Mouse (Mus musculus): ENCODE results near the gene Wdr27. TPM values are rescaled to one million over a fixed set of nuclear protein-coding genes. Genes with fewer than 3 reads are reported as not detected.
A peak's percentile ranks its signal among the peaks of the same experiment; 100 is the strongest.
"Not testable (repeated sequence)": the region's sequence is repeated elsewhere in the genome, so short reads cannot be mapped to it uniquely, and the experiment has no call there.

Wdr27 gene
- polyA plus RNA-seq, 1 experiment from 2014 or later = 6.2 TPM

DNA sequence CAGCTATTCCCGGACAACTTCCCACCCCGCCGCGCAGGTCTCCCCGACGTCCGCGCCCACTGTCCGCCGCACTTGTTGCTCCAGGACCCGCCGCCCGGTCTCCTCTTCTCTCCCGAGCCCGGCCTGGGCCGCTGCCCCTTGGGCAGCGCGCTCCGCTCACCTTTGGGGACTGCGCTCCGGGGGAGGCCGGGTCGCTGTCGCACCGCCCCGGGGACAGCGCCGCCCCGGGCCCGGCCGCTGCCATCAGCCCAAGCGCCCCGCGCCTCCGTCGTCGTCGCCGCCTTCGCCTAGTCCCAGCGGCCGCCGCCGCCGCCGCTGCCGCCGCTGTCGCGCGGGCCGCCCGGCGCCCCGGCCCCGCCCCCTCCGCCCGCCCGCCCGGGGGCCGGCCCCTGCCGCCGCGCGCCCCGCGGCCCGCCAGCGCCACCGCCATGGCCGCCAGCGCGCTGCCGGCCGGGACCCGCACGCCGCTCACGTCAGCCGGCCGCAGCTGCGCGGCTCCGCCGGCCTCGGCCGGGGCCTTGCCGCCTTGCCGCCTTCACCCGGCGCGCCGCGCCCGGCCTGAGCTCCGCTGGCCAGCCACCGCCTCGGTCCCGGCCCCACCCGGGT, 18.1 kb upstream of the Wdr27 start, which contains the start of gene Phf10:
Phf10 (minus strand) TSS at position 323 of the 606 bp plus-strand sequence.
- WGBS = under 1% methylated on average over 36 of the region's 100 CpGs
- ATAC-seq (ENCODE audit: insufficient number of reproducible peaks, insufficient read depth, low FRiP score, low read depth) = peak; percentile 64
- not testable (repeated sequence) for H3K27me3 ChIP-seq (ENCODE audit: control insufficient read depth, insufficient read depth, low read length); H3K27ac ChIP-seq (ENCODE audit: low read length); H3K4me1 ChIP-seq (ENCODE audit: control insufficient read depth, insufficient read depth, low read length); H3K9me3 ChIP-seq (ENCODE audit: control insufficient read depth, low read depth, low read length); H3K36me3 ChIP-seq (ENCODE audit: control insufficient read depth, insufficient read depth, low read length)
- Histone ChIP-seq H3K4me3 (ENCODE audit: low read depth, low read length) (peak within 1 kb of the TSS; percentile 57), H3K4me2 (replicated peaks; ENCODE audit: low read depth, low read length) (peak within 1 kb of the TSS; percentile 86), H3K9ac (replicated peaks; ENCODE audit: low read depth, low read length) (peak within 1 kb of the TSS; percentile 57)

DNA sequence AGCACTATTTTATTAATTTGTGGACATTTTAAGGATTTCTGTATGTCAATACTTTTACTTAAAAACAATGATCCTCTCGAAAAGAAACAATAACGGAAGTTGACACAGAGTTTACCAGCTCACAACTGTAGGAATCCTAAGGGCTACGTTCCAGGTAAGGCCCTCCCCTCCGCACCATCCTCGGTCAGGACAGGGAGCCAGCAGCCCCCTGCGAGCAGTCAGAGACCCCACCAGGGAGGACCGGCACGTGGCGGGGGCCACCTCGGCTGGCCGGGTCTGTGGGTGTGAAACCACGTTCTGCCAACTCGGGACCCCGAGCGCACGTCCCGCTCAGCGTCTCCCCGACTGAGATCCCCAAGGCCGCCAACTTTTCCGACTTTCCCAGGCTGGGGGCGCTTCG, 17.6 kb upstream of the Wdr27 start:
- peaks cover 6% of the 10 kb centered on the region; the same call in 1 of the 2 replicates for H3K4me1 ChIP-seq (ENCODE audit: control insufficient read depth, insufficient read depth, low read length)
- ATAC-seq (ENCODE audit: insufficient number of reproducible peaks, insufficient read depth, low FRiP score, low read depth) = peak; percentile 11; the same call in 1 of the 2 replicates
- peak overlapping the region; percentile 57 for H3K9ac ChIP-seq (replicated peaks; ENCODE audit: low read depth, low read length)
- H3K4me3 ChIP-seq (ENCODE audit: low read depth, low read length) = peak overlapping the region; percentile 57
- 0% methylated on average over 18 of the region's 23 CpGs for WGBS
- H3K4me2 ChIP-seq (replicated peaks; ENCODE audit: low read depth, low read length) = peak overlapping the region; percentile 86
- no peaks in the 10 kb centered on the region for H3K9me3 ChIP-seq (ENCODE audit: control insufficient read depth, low read depth, low read length)
- peaks cover 7% of the 10 kb centered on the region; the same call in 1 of the 2 replicates for H3K36me3 ChIP-seq (ENCODE audit: control insufficient read depth, insufficient read depth, low read length)
- no peak overlapping the region for H3K27ac ChIP-seq (ENCODE audit: low read length)
- no peaks in the 10 kb centered on the region for H3K27me3 ChIP-seq (ENCODE audit: control insufficient read depth, insufficient read depth, low read length)

DNA sequence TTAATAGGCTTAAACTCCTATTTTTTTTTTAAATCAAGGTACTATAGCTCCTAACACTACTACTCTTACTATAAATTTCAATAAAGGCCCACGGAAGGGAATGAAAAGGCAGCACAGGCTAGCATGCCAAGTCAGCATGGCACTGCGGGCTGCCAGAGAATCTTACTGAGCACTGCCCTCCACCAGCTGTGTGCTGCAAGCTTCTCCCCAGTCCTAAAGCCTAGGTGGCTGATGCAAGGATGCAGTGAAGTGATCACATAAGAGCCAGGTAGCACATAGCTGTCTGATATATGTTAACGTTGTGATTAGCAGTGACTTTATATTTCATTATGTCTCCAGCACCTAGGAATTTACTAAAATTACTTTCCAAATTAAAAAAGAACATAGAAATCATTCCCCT, 17.0 kb upstream of the Wdr27 start:
- Histone ChIP-seq H3K4me3 (ENCODE audit: low read depth, low read length) (peak overlapping the region; percentile 57), H3K36me3 (ENCODE audit: control insufficient read depth, insufficient read depth, low read length) (peaks cover 7% of the 10 kb centered on the region; the same call in 1 of the 2 replicates), H3K9me3 (ENCODE audit: control insufficient read depth, low read depth, low read length) (no peaks in the 10 kb centered on the region), H3K4me2 (replicated peaks; ENCODE audit: low read depth, low read length) (peak overlapping the region; percentile 86), H3K9ac (replicated peaks; ENCODE audit: low read depth, low read length) (no peak overlapping the region; the same call in 1 of the 2 replicates), H3K27me3 (ENCODE audit: control insufficient read depth, insufficient read depth, low read length) (no peaks in the 10 kb centered on the region), H3K4me1 (ENCODE audit: control insufficient read depth, insufficient read depth, low read length) (peaks cover 6% of the 10 kb centered on the region; the same call in 1 of the 2 replicates), H3K27ac (ENCODE audit: low read length) (no peak overlapping the region)
- 24% methylated on average over 3 of the region's 3 CpGs for WGBS
- ATAC-seq (ENCODE audit: insufficient number of reproducible peaks, insufficient read depth, low FRiP score, low read depth) = no peak

DNA sequence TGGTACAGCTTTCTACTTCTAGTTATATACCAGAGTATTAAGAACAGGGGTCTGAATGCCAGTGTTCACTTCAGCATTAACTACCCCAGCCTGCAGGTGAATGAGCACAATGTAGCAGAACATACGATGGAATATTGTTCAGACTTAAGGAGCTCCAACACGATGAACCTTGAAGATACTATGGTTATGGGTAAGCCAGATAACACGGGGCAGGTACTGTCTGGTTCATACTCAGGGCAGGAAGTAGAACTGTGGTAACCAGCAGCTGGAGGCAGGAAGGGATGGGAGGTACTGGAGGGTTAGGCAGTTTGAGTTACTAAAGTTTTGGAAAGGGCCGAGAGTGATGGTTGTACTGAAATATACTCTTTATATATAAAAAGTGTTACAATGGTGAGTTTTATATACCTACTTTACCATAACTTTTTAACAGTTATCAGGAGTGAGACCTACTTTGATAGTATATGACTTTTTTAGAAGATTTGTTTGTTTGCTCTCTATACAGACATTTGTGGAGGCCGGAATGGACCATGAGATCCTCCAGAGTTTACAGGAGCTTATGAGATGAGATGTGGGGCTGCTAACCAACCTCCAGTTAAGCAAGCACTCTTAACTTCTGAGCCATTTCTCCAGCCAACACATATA, 15.8 kb upstream of the Wdr27 start:
- no peak overlapping the region for H3K9ac ChIP-seq (replicated peaks; ENCODE audit: low read depth, low read length)
- H3K4me2 ChIP-seq (replicated peaks; ENCODE audit: low read depth, low read length) = no peak overlapping the region
- no peak overlapping the region for H3K27ac ChIP-seq (ENCODE audit: low read length)
- H3K36me3 ChIP-seq (ENCODE audit: control insufficient read depth, insufficient read depth, low read length) = peaks cover 18% of the 10 kb centered on the region
- H3K27me3 ChIP-seq (ENCODE audit: control insufficient read depth, insufficient read depth, low read length) = no peaks in the 10 kb centered on the region
- H3K9me3 ChIP-seq (ENCODE audit: control insufficient read depth, low read depth, low read length) = no peaks in the 10 kb centered on the region
- ATAC-seq (ENCODE audit: insufficient number of reproducible peaks, insufficient read depth, low FRiP score, low read depth) = no peak
- 92% methylated on average over 5 of the region's 5 CpGs for WGBS
- no peak overlapping the region for H3K4me3 ChIP-seq (ENCODE audit: low read depth, low read length)
- peaks cover 6% of the 10 kb centered on the region; the same call in 1 of the 2 replicates for H3K4me1 ChIP-seq (ENCODE audit: control insufficient read depth, insufficient read depth, low read length)

DNA sequence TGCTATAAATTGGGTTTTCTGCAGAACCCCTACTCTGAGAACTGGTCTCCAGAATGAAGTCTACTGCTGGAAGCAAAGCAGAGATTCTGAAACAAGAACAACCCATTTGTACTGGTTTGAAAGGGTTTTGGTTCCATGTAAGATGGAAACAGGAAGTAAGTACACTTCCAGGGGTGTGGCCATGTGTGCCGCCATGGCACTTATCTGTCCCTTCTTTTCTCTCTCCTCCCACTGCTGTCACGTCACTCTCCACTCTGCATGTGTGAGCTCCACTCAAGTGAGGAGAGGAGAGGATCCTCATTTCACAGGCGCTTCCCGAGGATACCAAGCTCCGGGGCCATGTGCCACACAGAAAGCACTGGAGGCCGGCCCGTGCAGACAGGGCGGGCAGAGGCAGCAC, 10.5 kb upstream of the Wdr27 start:
- Histone ChIP-seq H3K9me3 (ENCODE audit: control insufficient read depth, low read depth, low read length) (no peaks in the 10 kb centered on the region), H3K27ac (ENCODE audit: low read length) (no peak overlapping the region), H3K4me2 (replicated peaks; ENCODE audit: low read depth, low read length) (no peak overlapping the region), H3K27me3 (ENCODE audit: control insufficient read depth, insufficient read depth, low read length) (no peaks in the 10 kb centered on the region), H3K4me3 (ENCODE audit: low read depth, low read length) (no peak overlapping the region), H3K9ac (replicated peaks; ENCODE audit: low read depth, low read length) (no peak overlapping the region), H3K4me1 (ENCODE audit: control insufficient read depth, insufficient read depth, low read length) (no peaks in the 10 kb centered on the region), H3K36me3 (ENCODE audit: control insufficient read depth, insufficient read depth, low read length) (peaks cover 52% of the 10 kb centered on the region)
- 89% methylated on average over 8 of the region's 8 CpGs for WGBS
- no peak for ATAC-seq (ENCODE audit: insufficient number of reproducible peaks, insufficient read depth, low FRiP score, low read depth)

DNA sequence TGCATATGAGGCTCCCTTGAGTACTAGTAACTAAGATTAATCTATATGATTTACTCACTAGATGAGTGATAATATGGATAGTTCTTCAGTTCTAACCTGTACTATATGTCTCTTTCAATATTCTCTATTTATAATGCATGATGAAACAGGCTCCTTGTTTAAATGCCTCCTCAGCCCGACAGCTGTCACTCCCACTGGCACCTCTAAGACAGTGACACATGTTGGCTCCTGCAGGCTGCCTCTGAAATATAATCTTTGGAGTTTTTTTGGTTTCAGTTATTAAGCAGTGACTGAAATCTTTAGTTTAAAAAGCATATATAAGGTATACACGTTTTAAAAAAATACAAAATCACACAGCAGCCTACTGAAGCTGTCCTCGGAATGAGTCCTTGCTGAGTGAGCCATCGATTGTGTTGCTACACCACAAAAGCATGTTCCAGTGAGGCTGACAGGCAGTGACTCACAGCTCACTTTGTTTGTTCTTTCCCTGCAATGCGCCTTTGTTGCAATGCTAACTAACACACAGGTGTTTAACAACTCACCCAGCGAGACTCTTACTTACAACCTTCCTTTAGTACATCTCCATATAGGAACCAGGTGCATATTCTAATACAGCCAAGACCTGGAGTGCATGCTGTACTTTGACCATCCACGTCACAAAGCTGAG, 6.3 kb upstream of the Wdr27 start:
- Histone ChIP-seq H3K4me1 (ENCODE audit: control insufficient read depth, insufficient read depth, low read length) (peaks cover 9% of the 10 kb centered on the region), H3K9me3 (ENCODE audit: control insufficient read depth, low read depth, low read length) (no peaks in the 10 kb centered on the region), H3K36me3 (ENCODE audit: control insufficient read depth, insufficient read depth, low read length) (peaks cover 63% of the 10 kb centered on the region), H3K27me3 (ENCODE audit: control insufficient read depth, insufficient read depth, low read length) (no peaks in the 10 kb centered on the region), H3K4me2 (replicated peaks; ENCODE audit: low read depth, low read length) (no peak overlapping the region), H3K9ac (replicated peaks; ENCODE audit: low read depth, low read length) (no peak overlapping the region), H3K4me3 (ENCODE audit: low read depth, low read length) (no peak overlapping the region), H3K27ac (ENCODE audit: low read length) (no peak overlapping the region)
- no peak for ATAC-seq (ENCODE audit: insufficient number of reproducible peaks, insufficient read depth, low FRiP score, low read depth)
- WGBS = 82% methylated on average over 7 of the region's 7 CpGs

DNA sequence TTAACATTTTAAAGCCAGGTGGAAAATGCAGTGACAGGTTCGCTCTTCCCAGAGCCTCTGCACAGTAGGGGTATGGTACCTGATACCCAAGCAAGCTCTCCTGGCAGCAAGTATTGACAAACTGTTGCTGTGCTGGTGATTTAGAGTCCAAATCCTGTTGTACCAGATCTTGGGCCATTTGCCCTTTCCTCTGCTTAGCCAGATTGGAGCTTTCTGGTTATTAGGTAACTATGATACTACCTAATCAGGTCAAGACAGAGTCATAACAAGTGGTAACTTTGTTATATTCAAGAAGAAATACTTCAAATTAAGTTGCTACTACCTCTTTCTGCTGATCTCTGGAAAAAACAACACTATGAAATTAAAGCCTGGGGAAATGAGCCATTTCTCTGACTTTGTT, 1.6 kb upstream of the Wdr27 start:
- H3K9ac ChIP-seq (replicated peaks; ENCODE audit: low read depth, low read length) = no peak overlapping the region
- H3K4me3 ChIP-seq (ENCODE audit: low read depth, low read length) = no peak overlapping the region; the same call in 1 of the 2 replicates
- H3K4me2 ChIP-seq (replicated peaks; ENCODE audit: low read depth, low read length) = peak overlapping the region; percentile 94; the same call in 1 of the 2 replicates
- no peaks in the 10 kb centered on the region for H3K9me3 ChIP-seq (ENCODE audit: control insufficient read depth, low read depth, low read length)
- WGBS = 84% methylated on average over 1 of the region's 1 CpGs
- H3K27ac ChIP-seq (ENCODE audit: low read length) = no peak overlapping the region
- H3K36me3 ChIP-seq (ENCODE audit: control insufficient read depth, insufficient read depth, low read length) = peaks cover 29% of the 10 kb centered on the region
- peaks cover 16% of the 10 kb centered on the region for H3K4me1 ChIP-seq (ENCODE audit: control insufficient read depth, insufficient read depth, low read length)
- no peak for ATAC-seq (ENCODE audit: insufficient number of reproducible peaks, insufficient read depth, low FRiP score, low read depth)
- H3K27me3 ChIP-seq (ENCODE audit: control insufficient read depth, insufficient read depth, low read length) = no peaks in the 10 kb centered on the region

DNA sequence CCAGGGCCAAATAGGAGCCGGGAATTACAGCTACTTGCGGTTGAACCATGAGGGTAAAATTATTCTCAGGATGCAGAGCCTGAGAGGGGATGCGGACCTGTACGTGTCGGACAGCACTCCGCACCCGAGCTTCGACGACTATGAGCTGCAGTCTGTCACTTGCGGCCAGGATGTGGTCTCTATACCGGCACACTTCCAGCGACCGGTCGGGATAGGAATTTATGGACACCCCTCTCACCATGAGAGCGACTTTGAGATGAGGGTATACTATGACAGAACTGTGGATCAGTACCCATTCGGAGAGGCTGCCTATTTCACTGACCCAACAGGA, 736 bp upstream of the Wdr27 start:
- Histone ChIP-seq H3K9me3 (ENCODE audit: control insufficient read depth, low read depth, low read length) (no peaks in the 10 kb centered on the region), H3K4me3 (ENCODE audit: low read depth, low read length) (peak overlapping the region; percentile 86), H3K36me3 (ENCODE audit: control insufficient read depth, insufficient read depth, low read length) (peaks cover 23% of the 10 kb centered on the region), H3K9ac (replicated peaks; ENCODE audit: low read depth, low read length) (peak overlapping the region; percentile 81), H3K27ac (ENCODE audit: low read length) (no peak overlapping the region), H3K4me1 (ENCODE audit: control insufficient read depth, insufficient read depth, low read length) (peaks cover 16% of the 10 kb centered on the region), H3K27me3 (ENCODE audit: control insufficient read depth, insufficient read depth, low read length) (no peaks in the 10 kb centered on the region), H3K4me2 (replicated peaks; ENCODE audit: low read depth, low read length) (peak overlapping the region; percentile 94)
- 0 out of 2 replicates have a peak, but pooled peaks have one; percentile 1 for ATAC-seq (ENCODE audit: insufficient number of reproducible peaks, insufficient read depth, low FRiP score, low read depth)
- 23% methylated on average over 16 of the region's 16 CpGs for WGBS

Measured in stomach, embryonic 14.5 days (tissue).